Mouse (Mus musculus) liver, adult 2 months (tissue): Measurements from ENCODE around the gene Dact2.

Source experiments
- CTCF ChIP-seq: fragments of 200-500 bp; IDR thresholded peaks from 2 replicates; pipeline ENCODE4 v1.5.1; 2011; ENCODE audit warnings: low read depth, low read length, control low read depth
- POLR2A ChIP-seq: fragments of 200-500 bp; IDR thresholded peaks from 2 replicates; pipeline ENCODE4 v1.6.1; 2011; ENCODE audit warnings: low read length, control low read depth; ENCODE audit not compliant: insufficient read depth; ENCODE audit errors: extremely low read depth

DNA sequence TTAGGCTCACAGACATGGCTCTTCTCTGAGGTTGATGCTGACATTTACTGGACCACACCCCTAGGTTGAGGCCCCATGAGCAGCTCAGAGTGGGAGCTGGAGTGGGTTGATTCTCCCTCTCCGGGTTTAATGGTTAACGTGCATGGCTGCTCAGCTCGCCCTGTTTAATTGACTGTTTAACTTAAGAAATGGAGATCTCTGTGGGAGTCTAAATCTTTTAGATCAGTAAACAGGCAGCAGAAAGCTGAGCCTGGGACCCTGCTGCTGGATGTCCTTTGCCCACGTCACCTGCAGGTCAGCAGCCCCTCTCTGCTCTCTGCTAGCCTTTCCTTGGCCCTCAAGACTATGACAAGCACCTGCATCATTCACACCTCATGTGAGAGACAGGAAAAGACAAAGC lies 25.6 kb downstream of the Dact2 start:
- TF ChIP-seq CTCF (no peak), POLR2A (no peak)
